Mouse (Mus musculus) CD8-positive naive resting alpha-beta T cell, adult 2 months (primary cell): Measurements from ENCODE around the gene Astl.
A peak's percentile ranks its signal among the peaks of the same experiment; 100 is the strongest.

Experiments
- DNase-seq, 2 experiments: peaks; one replicate each; pipeline ENCODE4 v3.0.0; 2022; ENCODE audit warnings: low read depth in 2 of 2, low spot score in 2 of 2

Gene Astl

GRCm38 (mm10) chr2:127323667-127324066 is 14.8 kb upstream of the Astl start:
- DNase-seq = no peak

- DNase-seq = no peak
Measured at GRCm38 (mm10) chr2:127324456-127324855, 14.0 kb upstream of the Astl start.

GRCm38 (mm10) chr2:127328090-127328851 is 10.2 kb upstream of the Astl start:
- no peak for DNase-seq

GRCm38 (mm10) chr2:127332807-127333570 is 5.5 kb upstream of the Astl start:
- peak in 1 of 2 experiments; percentile 55 for DNase-seq

- DNase-seq = peak; percentile 51 to 54
Measured at GRCm38 (mm10) chr2:127333945-127334603, 4.4 kb upstream of the Astl start.

GRCm38 (mm10) chr2:127335078-127335541 is 3.3 kb upstream of the Astl start:
- DNase-seq = peak; percentile 61 to 73

- DNase-seq = peak; percentile 97 to 99
Measured at GRCm38 (mm10) chr2:127335767-127336496, 2.5 kb upstream of the Astl start, which contains the start of gene Dusp2. TSS of gene Dusp2 (plus strand) at chr2:127336159.

GRCm38 (mm10) chr2:127336497-127336832 is 2.0 kb upstream of the Astl start:
- no peak for DNase-seq

- no peak for DNase-seq
Measured at GRCm38 (mm10) chr2:127336885-127337284, 1.6 kb upstream of the Astl start.

GRCm38 (mm10) chr2:127337531-127337930 is 908 bp upstream of the Astl start:
- no peak for DNase-seq

- DNase-seq = peak; percentile 39 to 52
Measured at GRCm38 (mm10) chr2:127338012-127338411, 427 bp upstream of the Astl start.

- DNase-seq = peak in 1 of 2 experiments; percentile 49
Measured at GRCm38 (mm10) chr2:127338833-127339232, 394 bp downstream of the Astl start.

GRCm38 (mm10) chr2:127339262-127339661 is 823 bp downstream of the Astl start:
- DNase-seq = no peak

- DNase-seq = peak; percentile 69 to 80
Measured at GRCm38 (mm10) chr2:127341159-127341558, 2.7 kb downstream of the Astl start.

GRCm38 (mm10) chr2:127346334-127346733 is 7.9 kb downstream of the Astl start:
- DNase-seq = no peak

- DNase-seq = no peak
Measured at GRCm38 (mm10) chr2:127347147-127347985, 8.9 kb downstream of the Astl start.

- no peak for DNase-seq
Measured at GRCm38 (mm10) chr2:127353881-127354280, 15.4 kb downstream of the Astl start.

- peak; percentile 64 to 76 for DNase-seq
Measured at GRCm38 (mm10) chr2:127362459-127363281, 24.2 kb downstream of the Astl start, which contains the start of gene Adra2b. TSS of gene Adra2b (plus strand) at chr2:127363208.

- no peak for DNase-seq
Measured at GRCm38 (mm10) chr2:127363282-127363652, 24.8 kb downstream of the Astl start.
